Mouse (Mus musculus): ENCODE data around the gene Ifitm2.

Ifitm2 gene

DNA sequence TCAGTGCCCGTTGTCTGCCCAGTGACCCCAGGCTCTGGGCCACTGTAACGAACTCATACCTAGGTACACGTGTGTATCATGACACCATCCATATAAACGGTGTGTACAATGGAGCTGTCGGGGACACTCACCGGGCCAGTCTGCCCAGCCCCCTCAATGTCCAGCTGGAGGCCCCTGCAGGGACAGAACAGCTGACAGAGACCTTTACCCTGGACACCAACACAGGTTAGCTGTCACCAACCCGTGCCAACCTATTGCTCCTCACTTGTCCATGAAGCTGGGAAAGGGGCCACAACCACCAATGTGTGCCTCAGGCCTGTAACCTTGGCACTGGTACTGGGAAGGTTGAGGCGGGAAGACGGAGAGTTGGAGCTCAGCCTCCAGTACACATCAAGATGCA is 13.4 kb downstream of the Ifitm2 start:
- no peak for DNase-seq

DNA sequence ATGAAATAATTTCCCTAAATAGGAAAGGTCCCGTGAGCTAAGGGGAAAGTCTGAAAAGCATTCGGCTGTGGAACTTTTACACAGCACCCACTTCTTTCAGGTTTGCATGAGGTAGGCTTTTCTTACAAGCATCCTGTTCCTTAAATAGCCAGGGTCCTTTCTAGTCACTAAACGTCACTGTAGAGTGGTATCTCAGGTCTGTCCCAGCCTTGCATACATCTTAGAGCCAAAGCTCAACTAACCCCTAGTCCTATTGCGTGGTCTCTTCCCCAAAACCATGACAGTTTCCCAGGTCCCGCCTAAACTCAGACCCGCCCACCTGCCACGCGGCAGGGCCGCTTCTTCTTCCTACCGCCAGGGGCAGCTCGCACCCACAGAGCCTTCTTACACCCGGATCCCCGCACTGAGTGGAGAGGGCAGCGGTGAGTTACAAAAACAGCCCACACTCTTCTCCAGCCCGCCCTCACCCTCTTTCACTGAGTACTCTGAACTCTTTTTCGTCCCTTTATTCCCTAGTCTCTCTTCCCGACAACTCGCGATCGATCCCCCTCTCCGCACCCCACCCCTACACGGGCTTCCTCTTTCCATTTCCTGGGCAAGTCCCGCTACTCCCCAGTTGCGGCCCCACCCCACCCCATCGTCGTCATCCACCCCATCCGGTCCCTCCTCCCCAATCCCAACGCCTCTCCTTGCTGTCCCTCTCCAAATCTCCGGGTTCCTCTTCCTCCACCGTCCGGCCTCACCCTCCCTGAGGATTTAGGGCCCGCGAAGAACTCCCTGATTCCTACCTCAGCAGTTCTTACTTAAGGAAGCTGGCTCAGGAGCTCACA is 14.3 kb downstream of the Ifitm2 start, which contains the start of gene Pgghg:
Gene Pgghg (plus strand): TSS at position 170 of the 830 bp plus-strand sequence.
- DNase-seq = peak; percentile 56

DNA sequence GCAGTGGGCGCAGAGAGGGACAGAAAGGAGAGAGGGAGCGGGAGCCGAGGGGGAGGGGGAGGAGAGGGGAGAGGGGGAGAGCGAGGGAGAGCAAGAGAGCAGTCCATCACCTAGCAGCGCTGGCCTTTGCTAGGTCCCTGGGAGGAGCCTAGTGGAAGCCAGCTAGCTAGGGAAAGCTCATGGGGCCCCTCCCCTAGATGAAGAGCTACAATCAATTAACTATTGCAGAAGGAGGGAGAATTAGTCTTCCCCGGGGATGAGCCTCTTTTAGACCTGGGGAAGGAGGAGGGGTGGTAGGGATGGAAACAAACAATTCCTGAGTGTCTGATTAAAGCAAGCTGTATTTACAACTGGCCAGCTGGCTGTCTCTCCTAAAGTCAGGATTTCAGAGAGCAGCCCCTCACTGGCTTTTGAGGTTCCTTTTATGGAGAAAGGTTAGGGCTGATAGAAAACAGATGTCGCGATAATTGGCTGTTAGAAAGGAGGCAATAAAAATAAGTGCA is 16.1 kb downstream of the Ifitm2 start:
- no peak for DNase-seq

DNA sequence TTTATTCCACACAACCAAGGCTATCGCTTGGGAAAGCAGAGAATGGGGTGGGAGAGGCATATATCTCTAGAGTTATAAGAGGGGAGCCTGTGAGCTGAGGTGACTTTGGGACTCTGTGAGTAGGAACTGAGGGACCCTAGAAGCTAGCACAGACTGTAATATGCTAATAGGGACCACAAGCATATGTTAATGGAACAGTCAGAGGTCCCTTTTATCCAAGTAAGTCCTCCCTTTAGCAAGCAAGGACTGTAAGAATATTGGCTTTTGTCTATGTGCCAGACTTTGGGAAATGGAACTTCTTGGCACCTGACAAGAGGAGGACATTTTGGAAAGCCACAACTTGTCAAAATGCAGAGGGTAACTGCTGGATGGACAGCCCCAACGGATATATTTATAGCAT is 16.9 kb downstream of the Ifitm2 start:
- DNase-seq = no peak

DNA sequence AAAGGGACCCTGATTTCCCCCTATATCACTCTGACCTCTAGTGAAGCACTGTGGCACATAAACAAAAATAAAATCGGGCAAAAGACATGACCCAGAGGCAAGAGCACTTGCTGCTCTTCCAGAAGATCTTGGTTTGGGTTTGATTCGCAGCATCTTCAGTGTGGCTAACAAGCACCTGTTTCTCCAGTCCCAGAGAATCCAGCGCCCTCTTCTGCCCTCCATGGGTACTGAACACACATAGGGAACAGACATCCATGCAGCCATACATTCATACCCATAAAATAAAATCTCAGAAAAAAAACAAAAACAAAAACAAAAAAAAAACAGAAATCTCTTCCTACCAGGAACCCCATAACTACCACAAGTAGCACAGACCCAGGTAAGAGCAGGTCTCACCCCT is 17.4 kb downstream of the Ifitm2 start:
- DNase-seq = no peak

DNA sequence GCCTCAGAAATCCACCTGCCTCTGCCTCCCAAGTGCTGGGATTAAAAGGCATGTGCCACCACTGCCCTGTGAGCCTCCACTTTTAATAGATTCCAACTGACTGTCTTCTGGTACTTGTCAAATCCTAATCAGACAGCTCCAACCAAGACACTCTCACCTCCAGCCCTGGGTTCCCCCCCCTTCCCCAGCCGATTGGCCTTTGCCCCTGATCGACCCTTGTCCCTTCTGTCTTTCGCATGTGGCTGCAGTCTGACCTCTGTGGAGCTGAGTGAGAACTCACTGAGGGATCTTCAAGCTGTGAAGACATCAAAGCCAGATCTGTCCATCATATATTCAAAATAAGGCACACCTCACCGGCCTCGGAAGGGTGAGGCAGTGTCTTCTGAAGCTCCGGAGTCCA is 28.6 kb downstream of the Ifitm2 start:
- DNase-seq = no peak

DNA sequence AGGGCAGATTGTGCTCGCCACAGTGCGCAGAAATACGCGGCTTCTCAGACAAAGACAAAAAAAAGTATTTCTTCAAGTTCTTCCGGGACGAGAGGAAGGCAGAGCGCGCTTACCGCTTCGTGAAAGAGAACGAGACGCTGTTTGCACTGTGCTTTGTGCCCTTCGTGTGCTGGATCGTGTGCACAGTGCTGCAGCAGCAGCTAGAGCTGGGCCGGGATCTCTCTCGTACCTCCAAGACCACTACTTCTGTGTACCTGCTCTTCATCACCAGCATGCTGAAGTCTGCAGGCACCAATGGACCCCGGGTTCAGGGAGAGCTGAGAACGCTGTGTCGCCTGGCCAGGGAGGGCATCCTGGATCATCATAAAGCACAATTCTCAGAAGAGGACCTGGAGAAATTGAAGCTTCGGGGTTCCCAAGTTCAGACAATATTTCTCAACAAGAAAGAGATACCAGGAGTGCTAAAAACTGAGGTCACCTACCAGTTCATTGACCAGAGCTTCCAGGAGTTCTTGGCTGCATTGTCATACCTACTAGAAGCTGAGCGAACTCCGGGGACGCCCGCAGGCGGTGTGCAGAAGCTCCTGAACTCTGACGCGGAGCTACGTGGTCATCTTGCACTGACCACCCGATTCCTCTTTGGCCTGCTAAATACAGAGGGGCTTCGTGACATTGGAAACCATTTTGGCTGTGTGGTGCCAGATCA is 32.6 kb downstream of the Ifitm2 start:
- DNase-seq = no peak

DNA sequence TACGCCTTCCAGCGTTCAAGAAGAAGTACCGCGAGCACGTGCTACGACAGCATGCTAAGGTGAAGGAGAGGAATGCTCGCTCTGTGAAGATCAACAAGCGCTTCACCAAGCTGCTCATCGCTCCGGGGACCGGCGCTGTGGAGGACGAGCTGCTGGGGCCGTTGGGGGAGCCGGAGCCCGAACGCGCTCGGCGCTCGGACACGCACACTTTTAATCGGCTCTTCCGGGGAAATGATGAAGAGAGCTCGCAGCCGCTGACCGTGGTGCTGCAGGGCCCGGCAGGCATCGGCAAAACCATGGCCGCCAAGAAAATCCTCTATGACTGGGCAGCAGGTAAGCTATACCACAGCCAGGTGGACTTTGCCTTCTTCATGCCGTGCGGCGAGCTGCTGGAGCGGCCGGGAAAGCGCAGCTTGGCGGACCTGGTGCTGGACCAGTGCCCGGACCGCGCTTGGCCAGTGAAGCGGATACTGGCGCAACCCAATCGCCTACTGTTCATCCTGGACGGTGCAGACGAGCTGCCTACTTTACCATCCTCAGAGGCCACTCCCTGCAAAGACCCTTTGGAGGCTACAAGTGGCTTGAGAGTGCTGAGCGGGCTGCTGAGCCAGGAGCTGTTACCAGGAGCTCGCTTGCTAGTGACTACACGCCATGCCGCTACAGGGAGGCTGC is 33.3 kb downstream of the Ifitm2 start:
- no peak for DNase-seq

DNA sequence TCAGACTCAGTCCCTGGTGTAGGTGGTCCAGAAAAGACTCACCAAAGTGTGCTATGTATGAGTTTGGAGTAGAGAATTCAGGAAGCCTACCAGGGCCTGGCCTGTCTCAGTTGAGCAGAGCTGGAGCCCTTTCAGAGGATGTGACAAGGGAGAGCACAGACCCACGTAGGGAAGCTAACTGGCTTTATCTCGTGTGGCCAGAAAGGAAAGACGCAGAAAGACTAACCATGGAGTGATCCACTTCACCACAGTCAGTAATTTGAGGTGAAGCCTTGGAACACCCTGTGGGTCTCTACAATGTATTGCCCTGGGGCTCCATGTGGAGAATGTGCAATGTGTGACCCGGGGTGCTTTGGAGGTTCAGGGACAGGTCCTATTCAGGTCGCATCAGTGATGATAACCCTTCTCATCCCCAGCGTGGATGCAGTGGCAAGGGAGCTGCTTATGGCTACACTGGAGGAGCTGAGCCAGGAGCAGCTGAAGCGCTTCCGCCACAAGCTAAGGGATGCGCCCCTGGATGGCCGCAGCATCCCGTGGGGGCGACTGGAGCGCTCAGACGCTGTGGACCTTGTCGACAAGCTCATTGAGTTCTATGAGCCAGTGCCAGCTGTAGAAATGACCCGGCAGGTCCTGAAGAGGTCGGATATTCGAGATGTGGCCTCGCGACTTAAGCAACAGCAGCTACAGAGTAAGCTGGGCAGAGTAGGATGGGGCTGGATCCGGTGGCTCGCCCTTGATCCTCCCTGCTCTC is 34.4 kb downstream of the Ifitm2 start:
- no peak for DNase-seq

DNA sequence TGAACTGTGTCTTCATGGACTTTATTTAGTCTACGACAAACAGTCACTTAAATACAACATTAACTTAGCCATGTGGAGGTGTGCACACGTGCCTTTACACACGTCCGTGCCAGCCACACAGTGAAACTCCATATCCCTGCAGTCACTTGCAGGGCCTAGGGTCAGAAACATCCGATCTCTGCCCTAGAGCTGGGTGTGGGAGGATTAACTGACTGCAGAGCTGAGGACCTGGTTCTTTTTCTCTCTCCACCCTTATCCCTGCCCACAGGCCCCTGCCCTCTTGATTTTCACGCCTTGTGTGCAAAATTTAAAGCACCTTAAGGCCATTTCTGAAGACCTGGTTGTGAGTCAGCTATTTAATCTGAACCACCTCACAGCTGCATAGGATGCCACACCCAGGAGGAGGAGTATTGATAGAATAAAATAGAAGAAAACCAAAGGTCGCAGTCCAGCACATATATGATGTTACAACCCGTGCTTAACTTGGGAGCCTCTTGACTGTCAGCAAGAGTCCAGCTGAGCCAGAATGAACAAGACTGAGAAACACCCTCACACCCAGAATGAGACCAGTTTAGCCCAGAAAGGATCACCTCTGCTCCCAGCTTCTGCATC is 35.3 kb downstream of the Ifitm2 start, which contains the start of gene Nlrp6:
Gene Nlrp6 (plus strand): TSS at position 485 of the 612 bp plus-strand sequence.
- no peak for DNase-seq

DNA sequence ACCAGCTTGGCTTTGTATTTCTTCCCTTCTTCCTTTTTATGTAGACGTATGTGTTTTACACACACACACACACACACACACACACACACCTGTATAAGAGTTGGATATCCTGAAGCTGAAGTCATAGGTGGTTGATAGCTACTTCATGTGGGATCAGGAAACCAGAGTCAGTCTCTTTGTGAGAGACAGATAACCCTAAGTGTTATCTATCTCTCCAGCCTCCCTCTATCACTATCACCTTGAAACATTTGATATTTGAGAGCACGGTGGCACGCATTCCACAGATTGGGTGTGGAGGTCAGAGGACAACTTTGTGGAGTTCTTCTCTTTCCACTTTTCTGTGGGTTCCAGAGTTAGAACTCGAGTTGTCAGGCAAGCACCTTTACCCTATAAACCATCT is 35.9 kb downstream of the Ifitm2 start:
- no peak for DNase-seq

DNA sequence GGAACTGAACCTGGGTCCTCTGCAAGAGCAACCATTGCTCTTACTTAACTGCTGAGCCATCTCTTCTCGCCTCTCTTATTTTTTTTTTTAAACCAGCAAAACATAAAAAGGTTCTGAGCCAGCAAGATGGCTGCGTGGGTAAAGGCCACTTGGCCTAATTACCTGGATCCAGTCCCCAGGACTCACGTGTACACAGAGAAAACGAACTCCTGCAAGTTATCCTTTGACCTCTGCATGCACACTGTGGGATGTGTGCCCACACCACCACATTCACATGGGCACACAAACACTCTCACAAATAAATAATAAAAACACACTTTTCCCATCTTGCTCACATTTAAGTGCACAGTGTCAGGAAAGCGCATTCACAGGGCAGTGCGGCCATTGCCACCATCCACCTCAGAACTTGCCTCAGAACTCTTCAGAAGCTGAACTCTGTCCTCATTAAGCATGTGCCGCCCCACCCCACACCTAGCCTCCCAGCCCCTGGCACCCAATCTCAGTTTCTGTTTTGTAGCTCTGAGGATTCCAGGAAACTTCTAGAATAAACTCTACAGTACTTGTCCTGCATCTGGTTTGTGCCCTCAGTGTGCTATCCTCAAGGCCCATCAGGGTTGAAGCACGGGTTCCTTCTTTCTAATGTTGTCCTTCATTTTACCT is 41.6 kb downstream of the Ifitm2 start:
- no peak for DNase-seq

DNA sequence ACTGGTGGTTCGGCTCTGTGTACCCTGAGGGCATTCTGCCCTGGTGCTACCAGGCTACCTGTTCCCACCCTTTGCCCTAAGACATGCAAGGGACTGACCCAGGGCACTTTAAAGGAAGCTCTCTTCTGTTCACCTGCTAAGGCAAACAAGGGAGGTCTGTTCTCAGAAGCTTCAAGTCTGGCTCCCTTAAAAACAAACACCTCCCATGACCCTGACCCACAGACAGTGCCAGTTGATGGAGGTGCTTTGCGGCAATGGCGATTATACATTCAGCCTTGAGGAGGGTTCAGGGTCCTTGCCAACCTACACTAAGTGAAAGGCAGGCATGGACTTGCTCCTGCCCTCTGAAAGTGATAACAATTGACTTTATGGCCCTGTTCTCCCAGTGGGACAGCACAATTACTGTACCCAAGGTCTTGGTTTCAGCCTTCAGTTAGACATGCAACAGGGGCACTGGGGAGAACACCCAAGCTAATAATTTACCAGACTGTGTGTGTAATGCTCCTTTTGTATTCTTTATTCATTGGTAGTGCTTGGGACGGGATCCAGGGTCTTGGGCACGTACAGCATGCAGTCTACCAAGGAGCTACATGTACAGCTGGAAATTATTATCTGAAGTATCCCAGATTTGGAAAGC is 42.8 kb downstream of the Ifitm2 start:
- DNase-seq = no peak

DNA sequence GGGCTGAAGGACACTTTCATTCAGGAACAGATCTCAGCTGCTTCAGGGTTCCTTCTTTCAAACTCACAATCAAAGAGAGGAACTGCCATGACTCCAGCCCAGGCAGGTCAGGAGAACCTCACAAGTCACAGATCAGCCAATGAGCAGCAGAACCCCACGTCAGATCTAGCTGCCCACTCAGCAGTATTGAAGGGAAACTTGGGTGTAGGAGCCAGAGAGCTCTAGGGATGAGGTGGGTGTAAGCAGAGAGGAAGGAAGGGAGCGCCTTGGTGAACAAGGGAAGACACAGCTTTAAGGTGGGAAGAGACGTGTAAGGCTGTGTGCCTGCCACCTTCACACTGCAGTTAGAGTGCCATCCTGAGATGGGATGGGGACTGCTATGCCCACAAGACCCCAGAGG is 43.5 kb downstream of the Ifitm2 start:
- DNase-seq = peak; percentile 71

DNA sequence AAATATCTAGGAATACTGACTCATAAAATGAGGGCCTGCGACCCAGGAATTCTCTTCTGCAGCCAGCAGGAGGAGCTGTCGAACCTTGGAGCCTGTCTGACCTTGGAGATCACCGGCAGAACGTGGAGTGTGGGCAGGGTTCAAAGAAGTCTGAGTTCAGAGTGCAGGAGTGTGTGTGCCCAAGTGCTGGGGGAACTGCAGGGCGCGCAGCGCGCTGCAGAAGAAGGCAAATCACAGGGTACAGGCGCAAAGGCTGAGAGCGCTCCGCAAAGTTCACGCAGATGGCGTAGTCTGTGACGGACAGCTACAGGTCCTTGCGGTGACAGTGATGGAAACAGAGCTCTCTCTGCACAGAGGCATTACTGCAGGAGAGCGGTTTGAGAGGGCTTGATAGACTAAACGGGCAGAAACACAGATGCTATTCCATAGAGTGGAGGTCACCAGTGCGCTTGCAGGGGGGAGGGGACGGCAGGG is 47.1 kb downstream of the Ifitm2 start:
- peak; percentile 72 for DNase-seq

DNA sequence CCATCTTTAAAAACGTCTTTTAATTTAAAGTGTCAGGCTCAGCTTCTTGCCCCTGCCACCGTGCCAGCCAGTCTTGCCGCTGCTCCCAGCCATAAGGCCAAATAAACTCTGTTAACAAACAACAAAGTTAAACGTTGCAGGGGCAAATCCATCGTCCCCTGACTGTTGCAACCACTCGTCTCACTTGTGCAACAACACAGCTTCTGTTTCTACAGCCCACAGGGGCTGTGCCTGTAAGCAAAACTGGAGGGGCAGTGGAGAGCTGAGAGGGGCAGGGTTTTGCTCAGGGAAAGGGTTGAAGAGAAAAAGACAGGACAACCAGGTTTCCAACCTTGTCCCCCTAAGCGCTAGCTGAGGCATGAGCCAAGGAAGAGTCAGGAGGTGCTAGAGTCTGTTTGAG is 47.6 kb downstream of the Ifitm2 start:
- no peak for DNase-seq

DNA sequence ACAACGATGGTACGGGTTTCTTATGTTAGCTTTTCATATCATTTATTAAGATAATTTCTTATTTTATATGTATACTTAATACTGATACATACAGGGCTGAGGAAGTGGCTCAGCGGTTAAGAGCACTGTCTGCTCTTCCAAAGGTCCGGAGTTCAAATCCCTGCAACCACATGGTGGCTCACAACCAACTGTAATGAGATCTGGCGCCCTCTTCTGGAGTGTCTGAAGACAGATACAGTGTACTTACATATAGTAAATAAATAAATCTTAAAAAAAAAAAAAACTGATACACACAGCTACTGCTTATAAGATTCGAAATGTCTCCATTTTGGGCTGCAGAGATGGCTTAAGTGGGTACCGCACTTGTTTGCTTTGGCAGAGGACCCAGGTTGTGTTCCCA is 48.1 kb downstream of the Ifitm2 start:
- DNase-seq = no peak

DNA sequence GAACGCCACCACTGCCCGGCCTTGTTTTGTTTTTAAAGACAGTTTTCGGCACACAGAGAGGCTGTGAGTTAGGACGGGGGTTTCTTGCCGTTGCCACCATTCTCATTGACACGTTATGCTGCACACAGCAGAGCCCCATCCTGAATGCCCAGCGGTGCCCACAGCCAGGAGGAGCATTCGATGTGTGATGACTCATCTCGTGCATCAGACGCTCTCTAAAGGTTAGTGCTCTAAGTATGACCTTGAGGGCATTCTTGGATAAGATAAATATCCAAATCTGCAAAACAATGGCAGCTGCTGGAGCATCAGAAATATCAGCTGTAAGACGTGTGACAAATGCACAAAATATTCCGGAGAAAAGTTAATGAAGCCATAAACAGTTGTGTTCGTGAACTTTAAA is 48.7 kb downstream of the Ifitm2 start:
- DNase-seq = no peak

DNA sequence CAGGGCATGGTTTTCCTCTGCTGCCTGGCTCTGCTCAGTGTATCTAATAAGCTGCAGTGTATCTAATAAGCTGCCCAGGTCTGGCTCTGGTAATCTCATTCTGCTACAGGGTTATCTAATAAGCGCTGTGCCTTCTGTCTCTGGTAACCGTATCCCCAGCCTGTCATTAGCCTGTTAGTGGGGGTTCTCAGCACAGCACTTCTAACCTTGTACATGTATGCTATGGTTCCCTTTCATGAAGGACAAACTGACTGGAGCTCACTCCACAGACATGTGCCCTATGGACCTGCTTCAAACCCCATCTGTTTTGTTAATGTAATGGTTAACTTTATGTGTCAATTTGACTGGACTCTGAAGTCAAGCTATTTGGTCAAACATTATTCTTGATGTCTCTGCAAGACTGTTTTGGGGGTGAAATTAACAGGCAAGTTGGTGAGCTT is 50.1 kb downstream of the Ifitm2 start:
- DNase-seq = no peak
